Mouse (Mus musculus) limb, embryonic 13.5 days (tissue): ENCODE measurements around the gene Bbs5. TPM values are rescaled to one million over a fixed set of nuclear protein-coding genes. Genes with fewer than 3 reads are reported as not detected.
A peak's percentile ranks its signal among the peaks of the same experiment; 100 is the strongest.
"Not testable (repeated sequence)": the region's sequence is repeated elsewhere in the genome, so short reads cannot be mapped to it uniquely, and the experiment has no call there.

Experiments
- ATAC-seq: fragments of 200-750 bp; cut with Nextera tagmentation; 2 replicates; pipeline ENCODE4 v1.8.0; 2017; ENCODE audit warnings: low read depth, moderate number of reproducible peaks, moderate TSS enrichment; ENCODE audit not compliant: low FRiP score
- H3K27ac ChIP-seq: fragments of 300-500 bp; sonication (generic); 2 replicates; pipeline ENCODE4 v1.5.1; 2015; ENCODE audit warnings: inconsistent platforms, mild to moderate bottlenecking, moderate library complexity
- H3K27me3 ChIP-seq: fragments of 300-500 bp; sonication (generic); 2 replicates; pipeline ENCODE4 v1.6.1; 2015; ENCODE audit warnings: mild to moderate bottlenecking, inconsistent platforms
- H3K36me3 ChIP-seq: fragments of 300-500 bp; sonication (generic); 2 replicates; pipeline ENCODE4 v1.6.1; 2015; ENCODE audit warnings: inconsistent platforms, mild to moderate bottlenecking, moderate library complexity
- H3K4me1 ChIP-seq: fragments of 300-500 bp; sonication (generic); 2 replicates; pipeline ENCODE4 v1.6.1; 2015; ENCODE audit warnings: inconsistent platforms
- H3K4me2 ChIP-seq: fragments of 300-500 bp; sonication (generic); replicated peaks from 2 replicates; pipeline ENCODE4 v1.6.1; 2015; ENCODE audit warnings: inconsistent platforms, mild to moderate bottlenecking, moderate library complexity
- H3K4me3 ChIP-seq: fragments of 300-500 bp; sonication (generic); 2 replicates; pipeline ENCODE4 v1.5.1; 2015; ENCODE audit warnings: moderate library complexity, mild to moderate bottlenecking, inconsistent platforms
- H3K9ac ChIP-seq: fragments of 300-500 bp; sonication (generic); 2 replicates; pipeline ENCODE4 v1.6.1; 2015; ENCODE audit warnings: mild to moderate bottlenecking, inconsistent platforms
- H3K9me3 ChIP-seq: fragments of 300-500 bp; sonication (generic); 2 replicates; pipeline ENCODE4 v1.6.1; 2016; ENCODE audit warnings: inconsistent platforms
- WGBS: fragments of 180-500 bp; shearing (Covaris S2); methylation state at CpG from one replicate; pipeline ENCODE4 v1.1.7; 2015; 5-methylcytosine and 5-hydroxymethylcytosine counted together
- polyA plus RNA-seq: library from polyadenylated mRNA; unstranded; fragments of >200 nt; fragmentation: Nextera tagmentation; extraction: Ambion mirVana; gene quantifications from 2 replicates; pipeline ENCODE4 v1.2.1, GENCODE M21; 2015

Gene Bbs5
- polyA plus RNA-seq, 1 experiment from 2014 or later: 20.5 TPM

DNA sequence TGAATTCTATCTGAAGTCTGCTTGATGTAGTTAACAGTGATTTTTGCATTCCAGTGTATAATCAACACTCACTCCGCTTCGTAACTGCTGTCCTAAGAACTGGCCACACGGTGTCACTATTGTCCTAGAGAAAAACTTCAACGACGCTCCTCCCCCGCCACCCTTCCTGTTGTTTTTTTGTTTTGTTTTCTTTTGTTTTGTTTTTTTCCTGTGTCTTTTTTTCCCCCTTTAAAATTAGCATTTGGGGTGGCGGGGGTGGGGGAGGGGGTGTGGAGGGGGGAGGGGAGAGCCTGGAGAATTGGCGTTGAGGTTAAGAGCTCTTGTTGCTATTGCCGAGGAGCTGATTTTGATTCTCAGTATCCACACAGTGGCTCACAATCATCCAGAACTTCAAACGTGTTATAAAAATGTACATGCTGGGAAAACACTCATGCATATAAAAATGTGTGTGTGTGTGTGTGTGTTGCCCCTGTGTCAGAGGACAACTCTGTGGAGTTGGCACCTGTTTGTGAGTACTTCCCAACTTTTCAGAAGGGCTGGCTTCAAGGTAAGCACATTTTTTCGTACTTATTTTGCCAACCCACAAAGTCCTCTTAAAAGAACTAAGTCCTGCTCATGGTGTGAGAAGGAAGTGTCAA lies 11.8 kb upstream of the Bbs5 start:
- Histone ChIP-seq H3K9me3 (no peaks in the 10 kb centered on the region), H3K27me3 (no peaks in the 10 kb centered on the region), H3K4me3 (peak overlapping the region; percentile 38), H3K4me1 (peaks cover 2% of the 10 kb centered on the region; the same call in 1 of the 2 replicates), H3K36me3 (no peaks in the 10 kb centered on the region), H3K4me2 (peak overlapping the region; percentile 52), H3K27ac (no peak overlapping the region), H3K9ac (no peak overlapping the region)
- ATAC-seq: no peak
- 12% methylated on average over 11 of the region's 11 CpGs for WGBS

DNA sequence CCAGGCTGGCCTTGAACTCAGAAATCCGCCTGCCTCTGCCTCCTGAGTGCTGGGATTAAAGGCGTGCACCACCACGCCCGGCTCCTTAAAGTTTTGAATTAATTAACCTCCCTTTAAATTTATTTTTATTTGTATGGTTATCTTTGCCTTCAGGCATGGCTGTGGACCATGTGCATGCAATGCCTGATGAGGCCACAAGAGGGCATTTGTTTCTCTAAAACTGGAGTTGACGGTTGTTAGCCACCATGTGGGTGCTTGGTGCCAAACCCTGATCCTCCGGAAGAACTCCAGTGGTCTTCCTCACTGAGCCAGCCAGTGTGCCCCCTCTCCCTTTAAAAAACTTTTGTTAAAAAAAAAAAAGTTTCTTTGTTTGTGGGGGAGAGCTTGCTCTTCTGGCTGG lies 11.2 kb upstream of the Bbs5 start:
- Histone ChIP-seq H3K4me3 (no peak overlapping the region), H3K4me2 (no peak overlapping the region), H3K27ac (no peak overlapping the region), H3K36me3 (no peaks in the 10 kb centered on the region), H3K4me1 (peaks cover 3% of the 10 kb centered on the region; the same call in 1 of the 2 replicates), H3K9me3 (no peaks in the 10 kb centered on the region), H3K9ac (no peak overlapping the region), H3K27me3 (no peaks in the 10 kb centered on the region)
- no peak for ATAC-seq
- WGBS: 73% methylated on average over 6 of the region's 6 CpGs

DNA sequence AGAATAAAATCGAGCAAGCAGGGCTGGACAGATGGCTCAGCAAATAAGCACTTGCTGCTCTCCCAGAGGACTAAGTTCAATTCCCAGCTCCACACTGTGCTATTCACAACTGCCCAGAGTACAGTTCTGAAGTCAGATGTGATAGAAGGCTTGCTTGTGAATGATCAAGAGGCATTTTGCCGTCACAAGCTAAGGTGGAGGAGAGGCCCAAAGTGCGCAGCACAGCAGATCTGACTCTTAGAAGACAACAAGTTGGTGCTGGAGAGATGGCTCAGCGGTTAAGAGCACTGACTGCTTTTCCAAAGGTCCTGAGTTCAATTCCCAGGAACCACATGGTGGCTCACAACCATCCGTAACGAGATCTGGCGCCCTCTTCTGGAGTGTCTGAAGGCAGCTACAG lies 9.0 kb upstream of the Bbs5 start:
- H3K4me2 ChIP-seq, ATAC-seq, H3K9me3 ChIP-seq, H3K27ac ChIP-seq, H3K4me1 ChIP-seq, H3K9ac ChIP-seq, H3K36me3 ChIP-seq, H3K4me3 ChIP-seq, H3K27me3 ChIP-seq: not testable (repeated sequence)
- WGBS: 76% methylated on average over 7 of the region's 7 CpGs

- Histone ChIP-seq H3K27ac (no peak overlapping the region), H3K9me3 (no peaks in the 10 kb centered on the region), H3K4me2 (no peak overlapping the region), H3K9ac (no peak overlapping the region), H3K36me3 (no peaks in the 10 kb centered on the region), H3K4me3 (no peak overlapping the region), H3K4me1 (peaks cover 3% of the 10 kb centered on the region; the same call in 1 of the 2 replicates), H3K27me3 (no peaks in the 10 kb centered on the region)
- 58% methylated on average over 10 of the region's 10 CpGs for WGBS
- 0 out of 2 replicates have a peak, but pooled peaks have one; percentile 36 for ATAC-seq
These were observed 6.9 kb upstream of the Bbs5 start for GRCm38 (mm10) chr2:69640100-69640499.

- Histone ChIP-seq H3K27me3 (no peaks in the 10 kb centered on the region), H3K4me2 (no peak overlapping the region), H3K4me3 (no peak overlapping the region), H3K36me3 (no peaks in the 10 kb centered on the region), H3K9me3 (no peaks in the 10 kb centered on the region), H3K4me1 (peaks cover 7% of the 10 kb centered on the region), H3K9ac (no peak overlapping the region), H3K27ac (no peak overlapping the region)
- 92% methylated on average over 11 of the region's 11 CpGs for WGBS
- ATAC-seq: no peak
These were observed 1.9 kb upstream of the Bbs5 start for GRCm38 (mm10) chr2:69644968-69645617.

DNA sequence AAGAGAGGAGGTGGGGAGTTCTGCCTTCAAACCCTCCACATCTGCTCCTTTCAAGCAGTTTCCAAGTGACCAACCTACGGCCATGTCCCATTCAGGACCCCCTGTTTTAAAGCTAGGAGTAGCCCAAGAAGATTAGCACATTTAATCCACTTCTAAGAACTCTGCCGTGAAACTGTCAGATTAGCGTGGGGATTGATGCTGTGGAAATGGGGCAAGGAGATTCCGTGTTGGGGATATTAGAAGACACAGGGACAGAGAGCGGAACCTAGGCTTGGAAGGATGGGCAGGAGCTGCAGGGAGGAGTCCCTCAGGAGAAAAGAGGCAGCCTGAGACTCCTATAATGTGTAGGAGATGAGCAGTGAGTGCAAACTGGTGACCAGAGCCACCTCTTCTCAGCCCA lies 2.7 kb downstream of the Bbs5 start:
- no peak overlapping the region for H3K4me3 ChIP-seq
- H3K27ac ChIP-seq: no peak overlapping the region
- 87% methylated on average over 5 of the region's 5 CpGs for WGBS
- no peak for ATAC-seq
- no peak overlapping the region for H3K4me2 ChIP-seq
- H3K36me3 ChIP-seq: peaks cover 14% of the 10 kb centered on the region; the same call in 1 of the 2 replicates
- H3K9ac ChIP-seq: no peak overlapping the region
- no peaks in the 10 kb centered on the region for H3K9me3 ChIP-seq
- H3K27me3 ChIP-seq: no peaks in the 10 kb centered on the region
- H3K4me1 ChIP-seq: peaks cover 6% of the 10 kb centered on the region; the same call in 1 of the 2 replicates

GRCm38 (mm10) chr2:69659326-69659725 lies 12.4 kb downstream of the Bbs5 start:
- ATAC-seq: no peak
- Histone ChIP-seq H3K9ac (no peak overlapping the region), H3K4me3 (no peak overlapping the region), H3K9me3 (no peaks in the 10 kb centered on the region), H3K36me3 (peaks cover 57% of the 10 kb centered on the region), H3K4me2 (no peak overlapping the region), H3K27me3 (no peaks in the 10 kb centered on the region), H3K4me1 (no peaks in the 10 kb centered on the region), H3K27ac (no peak overlapping the region)
- 94% methylated on average over 4 of the region's 4 CpGs for WGBS

- 77% methylated on average over 13 of the region's 13 CpGs for WGBS
- Histone ChIP-seq H3K4me2 (no peak overlapping the region), H3K4me1 (no peaks in the 10 kb centered on the region), H3K4me3 (no peak overlapping the region), H3K27me3 (no peaks in the 10 kb centered on the region), H3K36me3 (peaks cover 38% of the 10 kb centered on the region), H3K9ac (no peak overlapping the region), H3K27ac (no peak overlapping the region), H3K9me3 (no peaks in the 10 kb centered on the region)
- no peak for ATAC-seq
These were observed 17.0 kb downstream of the Bbs5 start for GRCm38 (mm10) chr2:69663827-69664476.

- Histone ChIP-seq H3K4me3 (no peak overlapping the region), H3K36me3 (peaks cover 24% of the 10 kb centered on the region), H3K4me1 (no peaks in the 10 kb centered on the region), H3K27ac (no peak overlapping the region), H3K4me2 (no peak overlapping the region), H3K9ac (no peak overlapping the region), H3K27me3 (no peaks in the 10 kb centered on the region), H3K9me3 (no peaks in the 10 kb centered on the region)
- no peak for ATAC-seq
- WGBS: 95% methylated on average over 4 of the region's 4 CpGs
These were observed 20.7 kb downstream of the Bbs5 start for GRCm38 (mm10) chr2:69667656-69668055.

GRCm38 (mm10) chr2:69668414-69668813 lies 21.4 kb downstream of the Bbs5 start:
- Histone ChIP-seq H3K27me3 (no peaks in the 10 kb centered on the region), H3K27ac (no peak overlapping the region), H3K4me3 (no peak overlapping the region), H3K9ac (no peak overlapping the region), H3K9me3 (no peaks in the 10 kb centered on the region), H3K4me1 (no peaks in the 10 kb centered on the region), H3K36me3 (peaks cover 19% of the 10 kb centered on the region), H3K4me2 (no peak overlapping the region)
- WGBS: 76% methylated on average over 6 of the region's 6 CpGs
- ATAC-seq: no peak; the same call in 1 of the 2 replicates

- Histone ChIP-seq H3K9ac (no peak within 1 kb of the TSS), H3K9me3 (no peaks in the 10 kb centered on the region), H3K4me3 (0 out of 2 replicates have a peak within 1 kb of the TSS, but pooled peaks have one; percentile 4), H3K4me1 (no peaks in the 10 kb centered on the region), H3K27me3 (no peaks in the 10 kb centered on the region), H3K36me3 (peaks cover 12% of the 10 kb centered on the region; the same call in 1 of the 2 replicates), H3K27ac (no peak within 1 kb of the TSS), H3K4me2 (no peak within 1 kb of the TSS)
- no peak for ATAC-seq
- 71% methylated on average over 9 of the region's 9 CpGs for WGBS
These were observed 22.9 kb downstream of the Bbs5 start, which contains the start of gene Klhl41 for GRCm38 (mm10) chr2:69669853-69670252. Gene Klhl41 (plus strand): TSS chr2:69670120.

DNA sequence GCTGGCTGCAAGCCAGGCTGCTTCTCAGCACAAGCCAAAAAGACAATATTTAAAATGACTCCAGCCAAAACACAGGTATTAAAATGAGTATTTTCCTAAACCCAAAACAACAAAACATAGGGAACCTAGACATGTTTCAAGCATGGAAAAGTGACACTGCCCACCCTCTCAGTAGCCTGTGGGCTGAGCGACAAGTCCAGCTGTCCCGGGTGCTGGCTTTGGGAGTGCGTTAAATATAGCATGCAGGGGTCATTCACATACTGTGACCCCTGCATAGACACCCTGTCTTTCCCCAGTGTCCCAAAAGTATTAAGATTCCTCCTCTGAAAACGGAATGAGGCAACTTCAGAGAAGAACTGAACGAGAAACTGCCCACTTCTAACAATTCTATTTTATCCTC lies 26.8 kb downstream of the Bbs5 start:
- H3K4me2 ChIP-seq: no peak overlapping the region
- H3K36me3 ChIP-seq: 0 out of 2 replicates have a peak, but pooled peaks cover 5% of the 10 kb centered on the region
- no peaks in the 10 kb centered on the region for H3K9me3 ChIP-seq
- H3K27ac ChIP-seq: no peak overlapping the region
- no peaks in the 10 kb centered on the region for H3K4me1 ChIP-seq
- H3K4me3 ChIP-seq: no peak overlapping the region
- no peak for ATAC-seq
- H3K27me3 ChIP-seq: no peaks in the 10 kb centered on the region
- 76% methylated on average over 5 of the region's 5 CpGs for WGBS
- H3K9ac ChIP-seq: no peak overlapping the region
